Mouse (Mus musculus): ENCODE results near the gene Gpcpd1.
"Not testable (repeated sequence)": the region's sequence is repeated elsewhere in the genome, so short reads cannot be mapped to it uniquely, and the experiment has no call there.

Gpcpd1 gene

GRCm38 (mm10) chr2:132587240-132587779 lies at the start of gene Gpcpd1:
Gene Gpcpd1 (minus strand): TSS chr2:132587729.
- no peak for DNase-seq (ENCODE audit: low spot score in 2 of 2)

- DNase-seq (ENCODE audit: low spot score in 2 of 2), result no peak
Observed at GRCm38 (mm10) chr2:132636534-132636933, 49.0 kb upstream of the Gpcpd1 start.

- no peak for DNase-seq (ENCODE audit: low spot score in 2 of 2)
Observed at GRCm38 (mm10) chr2:132628626-132629025, 41.1 kb upstream of the Gpcpd1 start.

GRCm38 (mm10) chr2:132623092-132623491 lies 35.6 kb upstream of the Gpcpd1 start:
- DNase-seq (ENCODE audit: low spot score in 2 of 2), result no peak

- no peak for DNase-seq (ENCODE audit: low spot score in 2 of 2)
Observed at GRCm38 (mm10) chr2:132617693-132618092, 30.2 kb upstream of the Gpcpd1 start.

- no peak for DNase-seq (ENCODE audit: low spot score in 2 of 2)
Observed at GRCm38 (mm10) chr2:132613581-132614188, 26.2 kb upstream of the Gpcpd1 start.

- no peak for DNase-seq (ENCODE audit: low spot score in 2 of 2)
Observed at GRCm38 (mm10) chr2:132611551-132612233, 24.2 kb upstream of the Gpcpd1 start.

- peak; percentile 72 to 90 for DNase-seq (ENCODE audit: low spot score in 2 of 2)
Observed at GRCm38 (mm10) chr2:132607141-132608093, 19.9 kb upstream of the Gpcpd1 start.

- no peak for DNase-seq (ENCODE audit: low spot score in 2 of 2)
Observed at GRCm38 (mm10) chr2:132605795-132606563, 18.4 kb upstream of the Gpcpd1 start.

- DNase-seq (ENCODE audit: low spot score in 2 of 2), result no peak
Observed at GRCm38 (mm10) chr2:132604922-132605321, 17.4 kb upstream of the Gpcpd1 start.

- DNase-seq (ENCODE audit: low spot score in 2 of 2), result no peak
Observed at GRCm38 (mm10) chr2:132603706-132604105, 16.2 kb upstream of the Gpcpd1 start.

GRCm38 (mm10) chr2:132601777-132602176 lies 14.2 kb upstream of the Gpcpd1 start:
- DNase-seq (ENCODE audit: low spot score in 2 of 2), result no peak

- no peak for DNase-seq (ENCODE audit: low spot score in 2 of 2)
Observed at GRCm38 (mm10) chr2:132600081-132600480, 12.6 kb upstream of the Gpcpd1 start.

- no peak for DNase-seq (ENCODE audit: low spot score in 2 of 2)
Observed at GRCm38 (mm10) chr2:132599127-132599526, 11.6 kb upstream of the Gpcpd1 start.

GRCm38 (mm10) chr2:132597866-132598480 lies 10.4 kb upstream of the Gpcpd1 start:
- no peak for DNase-seq (ENCODE audit: low spot score in 2 of 2)

GRCm38 (mm10) chr2:132597226-132597625 lies 9.7 kb upstream of the Gpcpd1 start:
- peak in 1 of 2 experiments; percentile 34 for DNase-seq (ENCODE audit: low spot score in 2 of 2)

- peak in 1 of 2 experiments; percentile 45 for DNase-seq (ENCODE audit: low spot score in 2 of 2)
Observed at GRCm38 (mm10) chr2:132595601-132596235, 8.2 kb upstream of the Gpcpd1 start.

GRCm38 (mm10) chr2:132592126-132592525 lies 4.6 kb upstream of the Gpcpd1 start:
- no peak for DNase-seq (ENCODE audit: low spot score in 2 of 2)

GRCm38 (mm10) chr2:132591579-132591978 lies 4.0 kb upstream of the Gpcpd1 start:
- DNase-seq (ENCODE audit: low spot score in 2 of 2), result not testable (repeated sequence)

GRCm38 (mm10) chr2:132589906-132590538 lies 2.5 kb upstream of the Gpcpd1 start:
- DNase-seq (ENCODE audit: low spot score in 2 of 2), result no peak

All from right cerebral cortex, postnatal 10 days (tissue).